Mouse (Mus musculus) lung, adult 2 months (tissue): ENCODE results near the gene Hykk. TPM values are rescaled to one million over a fixed set of nuclear protein-coding genes. Genes with fewer than 3 reads are reported as not detected.

Source experiments
- DNase-seq: peaks from one replicate; pipeline ENCODE4 v3.0.0; 2022
- H3K4me1 ChIP-seq: fragments of 200-500 bp; 2 replicates; pipeline ENCODE4 v1.6.1; 2011; ENCODE audit warnings: low read length; ENCODE audit not compliant: control insufficient read depth, insufficient read depth
- H3K4me3 ChIP-seq: fragments of 200-500 bp; replicated peaks from 2 replicates; pipeline ENCODE3; 2011; ENCODE audit warnings: low read depth, mild to moderate bottlenecking, control low read depth, low read length; ENCODE audit errors: extremely low read depth
- CTCF ChIP-seq: fragments of 200-500 bp; IDR thresholded peaks from 2 replicates; pipeline ENCODE4 v1.5.1; 2011; ENCODE audit warnings: mild to moderate bottlenecking, low read length, control low read depth; ENCODE audit not compliant: insufficient read depth
- POLR2A ChIP-seq: fragments of 200-500 bp; IDR thresholded peaks from 2 replicates; pipeline ENCODE4 v1.6.1; 2011; ENCODE audit warnings: low read depth, mild to moderate bottlenecking, control low read depth, low read length, borderline replicate concordance; ENCODE audit errors: extremely low read depth
- WGBS: fragments of 180-500 bp; shearing (Covaris S2); methylation state at CpG from one replicate; pipeline ENCODE4 v1.1.7; 2018; 5-methylcytosine and 5-hydroxymethylcytosine counted together
- polyA plus RNA-seq: library from polyadenylated mRNA; depleted of rRNA; stranded (reverse); fragments of >200 nt; gene quantifications from 2 replicates; pipeline ENCODE4 v1.2.3, GENCODE M21; 2012; rRNA removed

Gene Hykk
- polyA plus RNA-seq, result 1.5 and 2.1 TPM in 2 replicates

GRCm38 (mm10) chr9:54917010-54917677, at the start of gene Hykk:
Hykk (plus strand) TSS chr9:54917283.
- TF ChIP-seq CTCF (no peak), POLR2A (peak; percentile 86; the same call in 1 of the 2 replicates)
- Histone ChIP-seq H3K4me3 (peak within 1 kb of the TSS; percentile 79), H3K4me1 (peaks cover 4% of the 10 kb centered on the region; the same call in 1 of the 2 replicates)
- WGBS, result 1% methylated on average over 34 of the region's 34 CpGs
- peak; percentile 78 for DNase-seq

- H3K4me3 ChIP-seq, result no peak overlapping the region
- 100% methylated on average over 1 of the region's 1 CpGs for WGBS
- no peak for DNase-seq
- H3K4me1 ChIP-seq, result no peaks in the 10 kb centered on the region
- TF ChIP-seq CTCF (no peak), POLR2A (no peak)
These were observed 38.3 kb upstream of the Hykk start for GRCm38 (mm10) chr9:54878759-54879158.

GRCm38 (mm10) chr9:54892111-54892510, 25.0 kb upstream of the Hykk start:
- Histone ChIP-seq H3K4me1 (no peaks in the 10 kb centered on the region), H3K4me3 (no peak overlapping the region)
- DNase-seq, result no peak
- TF ChIP-seq POLR2A (no peak), CTCF (no peak)
- WGBS, result 71% methylated on average over 4 of the region's 4 CpGs

DNA sequence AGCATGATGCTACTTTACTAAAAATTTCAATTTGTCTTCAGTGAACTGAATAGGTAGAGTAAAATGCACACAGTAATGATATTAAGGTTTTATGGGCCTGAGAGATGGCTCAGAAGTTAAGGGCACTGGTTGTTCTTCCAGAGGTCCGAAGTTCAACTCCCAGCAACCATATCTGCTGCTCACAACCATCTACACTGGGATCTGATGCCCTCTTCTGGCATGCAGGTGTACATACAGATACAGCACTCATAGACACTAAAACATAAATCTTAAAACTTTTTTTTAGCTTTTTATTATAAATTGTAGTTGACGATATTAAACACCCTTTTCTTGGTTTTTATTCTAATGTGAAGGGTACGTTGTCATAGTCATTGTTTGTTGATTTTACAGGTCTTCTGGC, 20.0 kb upstream of the Hykk start:
- 83% methylated on average over 3 of the region's 3 CpGs for WGBS
- no peak for DNase-seq

GRCm38 (mm10) chr9:54909446-54909845, 7.6 kb upstream of the Hykk start:
- H3K4me3 ChIP-seq, result no peak overlapping the region
- WGBS, result 71% methylated on average over 5 of the region's 5 CpGs
- TF ChIP-seq CTCF (no peak), POLR2A (no peak)
- no peak for DNase-seq
- no peaks in the 10 kb centered on the region for H3K4me1 ChIP-seq

More for the DNA sequence above, 20.0 kb upstream of the Hykk start:
- H3K4me3 ChIP-seq, result no peak overlapping the region
- TF ChIP-seq CTCF (no peak), POLR2A (no peak)
- H3K4me1 ChIP-seq, result no peaks in the 10 kb centered on the region

DNA sequence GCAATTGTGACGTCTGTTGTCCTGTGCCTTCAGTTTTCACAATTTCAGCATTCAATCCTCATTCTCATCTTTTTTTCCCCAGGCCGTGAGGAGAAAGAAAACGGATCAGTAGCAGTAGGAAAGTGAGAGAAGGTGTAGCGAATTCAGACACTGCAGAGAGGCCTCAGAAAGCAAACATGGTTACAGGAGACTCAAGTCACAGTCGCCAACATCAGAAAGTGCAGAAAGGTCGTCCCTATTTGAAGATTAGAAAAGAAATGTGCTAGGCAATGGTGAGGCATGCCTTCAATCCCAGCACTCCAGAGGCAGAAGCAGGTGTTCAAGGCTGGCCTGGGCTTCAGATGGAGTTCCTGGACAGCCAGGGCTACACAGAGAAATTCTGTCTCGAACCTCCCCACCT, 1.5 kb upstream of the Hykk start:
- peaks cover 4% of the 10 kb centered on the region; the same call in 1 of the 2 replicates for H3K4me1 ChIP-seq
- TF ChIP-seq POLR2A (no peak), CTCF (no peak)
- no peak overlapping the region for H3K4me3 ChIP-seq
- WGBS, result 67% methylated on average over 7 of the region's 7 CpGs
- no peak for DNase-seq

DNA sequence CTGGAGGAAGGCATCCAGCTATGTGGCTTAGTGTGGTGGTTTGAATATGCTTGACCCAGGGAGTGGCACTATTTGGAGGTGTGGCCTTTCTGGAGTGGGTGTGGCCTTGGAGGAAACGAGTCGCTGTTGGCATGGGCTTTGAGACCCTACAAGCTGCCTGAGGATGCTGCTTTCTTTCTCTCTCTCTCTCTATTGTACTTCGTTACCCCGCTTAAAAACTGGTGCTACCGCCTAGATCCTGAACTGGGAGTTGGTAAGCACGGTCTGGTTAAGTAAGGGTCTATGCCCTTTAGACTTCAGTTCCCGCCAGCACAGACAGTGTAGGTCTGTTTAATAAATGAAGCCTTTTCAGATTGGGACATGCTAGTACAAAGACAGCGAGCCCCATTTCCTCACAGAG, 682 bp upstream of the Hykk start:
- Histone ChIP-seq H3K4me3 (no peak overlapping the region), H3K4me1 (peaks cover 4% of the 10 kb centered on the region; the same call in 1 of the 2 replicates)
- DNase-seq, result no peak
- WGBS, result 72% methylated on average over 8 of the region's 8 CpGs
- TF ChIP-seq POLR2A (no peak), CTCF (no peak)

- TF ChIP-seq CTCF (no peak), POLR2A (no peak)
- peaks cover 4% of the 10 kb centered on the region; the same call in 1 of the 2 replicates for H3K4me1 ChIP-seq
- H3K4me3 ChIP-seq, result no peak overlapping the region
- 58% methylated on average over 2 of the region's 2 CpGs for WGBS
- DNase-seq, result no peak
These were observed 1.1 kb downstream of the Hykk start for GRCm38 (mm10) chr9:54918191-54918590.

- H3K4me1 ChIP-seq, result peaks cover 4% of the 10 kb centered on the region; the same call in 1 of the 2 replicates
- H3K4me3 ChIP-seq, result no peak overlapping the region
- no peak for DNase-seq
- TF ChIP-seq CTCF, result no peak
- TF ChIP-seq POLR2A, result no peak
- WGBS, result 73% methylated on average over 5 of the region's 5 CpGs
These were observed 1.7 kb downstream of the Hykk start for GRCm38 (mm10) chr9:54918781-54919180.

DNA sequence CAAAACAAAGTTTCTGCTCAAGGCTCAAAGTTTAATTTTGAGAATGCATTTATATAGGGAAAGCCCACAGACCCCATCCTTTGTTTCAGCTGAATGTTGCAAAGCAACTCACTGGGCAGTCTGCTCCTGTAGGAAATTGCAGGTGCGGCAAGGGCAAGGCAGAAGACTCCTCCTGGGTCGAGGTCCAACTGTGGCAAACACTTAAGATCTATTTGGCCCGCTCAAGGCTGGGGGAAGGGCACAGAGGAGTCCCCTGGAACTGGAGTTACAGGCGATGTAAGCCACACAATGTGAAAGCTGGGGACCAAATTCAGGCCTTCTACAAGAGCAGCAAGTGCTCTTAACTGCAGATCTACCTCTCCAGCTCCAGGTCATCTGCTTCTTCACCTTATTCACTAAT, 2.9 kb downstream of the Hykk start:
- WGBS, result 59% methylated on average over 4 of the region's 4 CpGs
- no peak for TF ChIP-seq POLR2A
- no peak for TF ChIP-seq CTCF
- DNase-seq, result no peak
- H3K4me1 ChIP-seq, result peaks cover 4% of the 10 kb centered on the region; the same call in 1 of the 2 replicates
- no peak overlapping the region for H3K4me3 ChIP-seq

DNA sequence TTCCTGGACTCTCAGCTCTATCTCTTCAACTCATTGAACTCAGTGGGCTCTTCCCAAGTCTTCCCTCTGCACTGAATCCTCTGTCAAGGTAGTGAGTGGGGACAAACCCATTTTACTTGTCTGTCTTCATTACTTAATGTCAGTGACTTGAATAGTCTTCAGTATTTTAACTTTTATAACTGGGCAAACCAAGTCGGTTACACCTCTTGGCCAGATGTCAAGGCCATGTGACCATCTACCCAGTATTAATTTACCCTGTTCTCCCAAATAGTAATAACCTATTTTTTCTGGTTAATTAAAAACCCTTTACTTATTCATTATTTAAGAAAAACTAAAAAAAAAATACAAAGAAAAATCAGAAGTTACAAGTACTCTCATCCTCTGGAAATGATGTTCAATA, 13.7 kb downstream of the Hykk start:
- no peaks in the 10 kb centered on the region for H3K4me1 ChIP-seq
- DNase-seq, result no peak
- no peak overlapping the region for H3K4me3 ChIP-seq
- no peak for TF ChIP-seq POLR2A
- TF ChIP-seq CTCF, result no peak
- 73% methylated on average over 1 of the region's 1 CpGs for WGBS
